Mouse (Mus musculus): ENCODE results near the gene Coro1c. TPM values are rescaled to one million over a fixed set of nuclear protein-coding genes. Genes with fewer than 3 reads are reported as not detected.

The Coro1c gene
- polyA plus RNA-seq, 1 experiment: 2.0 TPM

- no peaks in the 10 kb centered on the region; the same call in 1 of the 2 replicates for H3K4me1 ChIP-seq (ENCODE audit: control insufficient read depth)
- peaks cover 7% of the 10 kb centered on the region for H3K9me3 ChIP-seq (ENCODE audit: control insufficient read depth, low read length)
- H3K27me3 ChIP-seq (ENCODE audit: control insufficient read depth): peaks cover 2% of the 10 kb centered on the region; the same call in 1 of the 2 replicates
- no peak overlapping the region for H3K4me3 ChIP-seq (replicated peaks)
- H3K36me3 ChIP-seq (ENCODE audit: control insufficient read depth): no peaks in the 10 kb centered on the region
- TF ChIP-seq TAL1 (IDR thresholded peaks at IDR 0.05; ENCODE audit: low read length) (no peak), GATA1 (IDR thresholded peaks at IDR 0.05; ENCODE audit: low read length) (no peak)
Measured at GRCm38 (mm10) chr5:113807712-113808111, 100.8 kb downstream of the Coro1c start.

GRCm38 (mm10) chr5:113806414-113806813, 102.1 kb downstream of the Coro1c start:
- TF ChIP-seq TAL1 (IDR thresholded peaks at IDR 0.05; ENCODE audit: low read length): no peak
- TF ChIP-seq GATA1 (IDR thresholded peaks at IDR 0.05; ENCODE audit: low read length): no peak
- no peaks in the 10 kb centered on the region; the same call in 1 of the 2 replicates for H3K4me1 ChIP-seq (ENCODE audit: control insufficient read depth)
- peaks cover 5% of the 10 kb centered on the region; the same call in 1 of the 2 replicates for H3K27me3 ChIP-seq (ENCODE audit: control insufficient read depth)

GRCm38 (mm10) chr5:113805301-113805700, 103.3 kb downstream of the Coro1c start:
- no peak overlapping the region for H3K4me3 ChIP-seq (replicated peaks)
- H3K27me3 ChIP-seq (ENCODE audit: control insufficient read depth): peaks cover 7% of the 10 kb centered on the region; the same call in 1 of the 2 replicates
- peaks cover 3% of the 10 kb centered on the region; the same call in 1 of the 2 replicates for H3K9me3 ChIP-seq (ENCODE audit: control insufficient read depth, low read length)
- no peaks in the 10 kb centered on the region; the same call in 1 of the 2 replicates for H3K4me1 ChIP-seq (ENCODE audit: control insufficient read depth)
- no peak for TF ChIP-seq TAL1 (IDR thresholded peaks at IDR 0.05; ENCODE audit: low read length)
- no peak for TF ChIP-seq GATA1 (IDR thresholded peaks at IDR 0.05; ENCODE audit: low read length)
- H3K36me3 ChIP-seq (ENCODE audit: control insufficient read depth): no peaks in the 10 kb centered on the region

More at GRCm38 (mm10) chr5:113806414-113806813, 102.1 kb downstream of the Coro1c start:
- Histone ChIP-seq H3K36me3 (ENCODE audit: control insufficient read depth) (no peaks in the 10 kb centered on the region), H3K9me3 (ENCODE audit: control insufficient read depth, low read length) (peaks cover 4% of the 10 kb centered on the region), H3K4me3 (replicated peaks) (no peak overlapping the region)

- Histone ChIP-seq H3K4me1 (ENCODE audit: control insufficient read depth) (no peaks in the 10 kb centered on the region; the same call in 1 of the 2 replicates), H3K4me3 (replicated peaks) (no peak overlapping the region), H3K9me3 (ENCODE audit: control insufficient read depth, low read length) (peaks cover 3% of the 10 kb centered on the region; the same call in 1 of the 2 replicates), H3K36me3 (ENCODE audit: control insufficient read depth) (no peaks in the 10 kb centered on the region), H3K27me3 (ENCODE audit: control insufficient read depth) (peaks cover 13% of the 10 kb centered on the region)
- TF ChIP-seq TAL1 (IDR thresholded peaks at IDR 0.05; ENCODE audit: low read length) (no peak), GATA1 (IDR thresholded peaks at IDR 0.05; ENCODE audit: low read length) (no peak)
Measured at GRCm38 (mm10) chr5:113804395-113804966, 104.1 kb downstream of the Coro1c start.

GRCm38 (mm10) chr5:113800280-113800679, 108.3 kb downstream of the Coro1c start, which contains the start of gene Tmem119:
TSS of gene Tmem119 (minus strand) at chr5:113800516.
- Histone ChIP-seq H3K27me3 (ENCODE audit: control insufficient read depth) (peaks cover 21% of the 10 kb centered on the region), H3K9me3 (ENCODE audit: control insufficient read depth, low read length) (peaks cover 3% of the 10 kb centered on the region; the same call in 1 of the 2 replicates), H3K36me3 (ENCODE audit: control insufficient read depth) (no peaks in the 10 kb centered on the region), H3K4me1 (ENCODE audit: control insufficient read depth) (no peaks in the 10 kb centered on the region; the same call in 1 of the 2 replicates), H3K4me3 (replicated peaks) (no peak within 1 kb of the TSS)
- TF ChIP-seq GATA1 (IDR thresholded peaks at IDR 0.05; ENCODE audit: low read length) (no peak), TAL1 (IDR thresholded peaks at IDR 0.05; ENCODE audit: low read length) (no peak)

- no peak overlapping the region for H3K4me3 ChIP-seq (replicated peaks)
- H3K36me3 ChIP-seq (ENCODE audit: control insufficient read depth): no peaks in the 10 kb centered on the region
- H3K9me3 ChIP-seq (ENCODE audit: control insufficient read depth, low read length): peaks cover 3% of the 10 kb centered on the region; the same call in 1 of the 2 replicates
- H3K27me3 ChIP-seq (ENCODE audit: control insufficient read depth): peaks cover 21% of the 10 kb centered on the region
- no peak for TF ChIP-seq GATA1 (IDR thresholded peaks at IDR 0.05; ENCODE audit: low read length)
- TF ChIP-seq TAL1 (IDR thresholded peaks at IDR 0.05; ENCODE audit: low read length): no peak
- H3K4me1 ChIP-seq (ENCODE audit: control insufficient read depth): no peaks in the 10 kb centered on the region; the same call in 1 of the 2 replicates
Measured at GRCm38 (mm10) chr5:113799691-113800090, 108.9 kb downstream of the Coro1c start.

GRCm38 (mm10) chr5:113798525-113798924, 110.0 kb downstream of the Coro1c start:
- TF ChIP-seq TAL1 (IDR thresholded peaks at IDR 0.05; ENCODE audit: low read length) (no peak), GATA1 (IDR thresholded peaks at IDR 0.05; ENCODE audit: low read length) (no peak)
- no peak overlapping the region for H3K4me3 ChIP-seq (replicated peaks)
- peaks cover 21% of the 10 kb centered on the region for H3K27me3 ChIP-seq (ENCODE audit: control insufficient read depth)
- no peaks in the 10 kb centered on the region for H3K36me3 ChIP-seq (ENCODE audit: control insufficient read depth)
- H3K4me1 ChIP-seq (ENCODE audit: control insufficient read depth): no peaks in the 10 kb centered on the region
- peaks cover 3% of the 10 kb centered on the region; the same call in 1 of the 2 replicates for H3K9me3 ChIP-seq (ENCODE audit: control insufficient read depth, low read length)

- Histone ChIP-seq H3K4me3 (replicated peaks) (no peak overlapping the region), H3K9me3 (ENCODE audit: control insufficient read depth, low read length) (peaks cover 3% of the 10 kb centered on the region; the same call in 1 of the 2 replicates), H3K27me3 (ENCODE audit: control insufficient read depth) (peaks cover 21% of the 10 kb centered on the region), H3K4me1 (ENCODE audit: control insufficient read depth) (no peaks in the 10 kb centered on the region), H3K36me3 (ENCODE audit: control insufficient read depth) (no peaks in the 10 kb centered on the region)
- no peak for TF ChIP-seq TAL1 (IDR thresholded peaks at IDR 0.05; ENCODE audit: low read length)
Measured at GRCm38 (mm10) chr5:113797149-113797882, 111.2 kb downstream of the Coro1c start.
